Mouse (Mus musculus): Measurements from ENCODE around the gene Agtr1a. TPM values are rescaled to one million over a fixed set of nuclear protein-coding genes. Genes with fewer than 3 reads are reported as not detected.

Agtr1a gene
- polyA plus RNA-seq (2012; rRNA removed): 4.2 and 5.9 TPM in 2 replicates

GRCm38 (mm10) chr13:30336148-30336801 lies at the start of gene Agtr1a:
Gene Agtr1a, plus strand, starts transcription at chr13:30336441.

Other genes starting within 250 kb of the Agtr1a start
- 12.2 and 20.2 TPM in 2 replicates for gene Mboat1, start 200.0 kb upstream of the Agtr1a start, polyA plus RNA-seq (2012; rRNA removed)
- 132 and 242 TPM in 2 replicates for gene Uqcrfs1, start 208.9 kb downstream of the Agtr1a start, polyA plus RNA-seq (2012; rRNA removed)